Mouse (Mus musculus) kidney, adult 2 months (tissue): Measurements from ENCODE around the gene Arl13b. TPM values are rescaled to one million over a fixed set of nuclear protein-coding genes. Genes with fewer than 3 reads are reported as not detected.

Experiments used
- DNase-seq: peaks from one replicate; pipeline ENCODE4 v3.0.0; 2021
- H3K27ac ChIP-seq: fragments of 200-500 bp; 2 replicates; pipeline ENCODE4 v1.5.1; 2012; ENCODE audit warnings: low read depth, low read length, control low read depth, inconsistent platforms; ENCODE audit not compliant: insufficient read depth
- H3K27me3 ChIP-seq: fragments of 200-500 bp; replicated peaks from 2 replicates; pipeline ENCODE4 v1.6.1; 2012; ENCODE audit warnings: mild to moderate bottlenecking, moderate library complexity, low read length, inconsistent platforms; ENCODE audit not compliant: control insufficient read depth, insufficient read depth
- H3K36me3 ChIP-seq: fragments of 200-500 bp; 2 replicates; pipeline ENCODE4 v1.6.1; 2012; ENCODE audit warnings: mild to moderate bottlenecking, moderate library complexity, low read length, inconsistent platforms; ENCODE audit not compliant: control insufficient read depth, insufficient read depth
- H3K4me1 ChIP-seq: fragments of 200-500 bp; 2 replicates; pipeline ENCODE4 v1.6.1; 2011; ENCODE audit warnings: low read length; ENCODE audit not compliant: control insufficient read depth, insufficient read depth
- H3K4me3 ChIP-seq: fragments of 200-500 bp; 2 replicates; pipeline ENCODE4 v1.5.1; 2011; ENCODE audit warnings: mild to moderate bottlenecking, low read depth, low read length, control low read depth; ENCODE audit not compliant: insufficient read depth
- CTCF ChIP-seq: fragments of 200-500 bp; conservative IDR thresholded peaks from 2 replicates; pipeline ENCODE4 v1.5.1; 2011; ENCODE audit warnings: low read depth, mild to moderate bottlenecking, control low read depth, low read length, moderate library complexity, mixed read lengths; ENCODE audit not compliant: insufficient read depth, insufficient read length
- POLR2A ChIP-seq: fragments of 200-500 bp; IDR thresholded peaks from one replicate; pipeline ENCODE4 v1.6.1; 2011; ENCODE audit warnings: low read depth, low read length, control low read depth
- WGBS: fragments of 180-500 bp; shearing (Covaris S2); methylation state at CpG from one replicate; pipeline ENCODE4 v1.1.7; 2018; 5-methylcytosine and 5-hydroxymethylcytosine counted together
- polyA plus RNA-seq: library from polyadenylated mRNA; depleted of rRNA; stranded (reverse); fragments of >200 nt; gene quantifications from 2 replicates; pipeline ENCODE4 v1.2.3, GENCODE M21; 2012; rRNA removed

Arl13b gene
- polyA plus RNA-seq, 1 experiment, result 2.5 TPM

- 82% methylated on average over 6 of the region's 6 CpGs for WGBS
- no peaks in the 10 kb centered on the region for H3K27me3 ChIP-seq
- TF ChIP-seq CTCF (no peak), POLR2A (no peak)
- no peak for DNase-seq
- no peak overlapping the region for H3K4me3 ChIP-seq
- H3K4me1 ChIP-seq, result no peaks in the 10 kb centered on the region
- no peak overlapping the region for H3K27ac ChIP-seq
- H3K36me3 ChIP-seq, result no peaks in the 10 kb centered on the region; the same call in 1 of the 2 replicates
Observed at GRCm38 (mm10) chr16:62755307-62755706, 91.5 kb downstream of the Arl13b start.

- Histone ChIP-seq H3K4me1 (no peaks in the 10 kb centered on the region), H3K27ac (no peak overlapping the region), H3K36me3 (no peaks in the 10 kb centered on the region; the same call in 1 of the 2 replicates), H3K27me3 (no peaks in the 10 kb centered on the region), H3K4me3 (no peak overlapping the region)
- 65% methylated on average over 1 of the region's 1 CpGs for WGBS
- no peak for DNase-seq
- TF ChIP-seq POLR2A (no peak), CTCF (no peak)
Observed at GRCm38 (mm10) chr16:62753597-62753996, 93.2 kb downstream of the Arl13b start.

GRCm38 (mm10) chr16:62753079-62753478, 93.8 kb downstream of the Arl13b start:
- Histone ChIP-seq H3K27me3 (no peaks in the 10 kb centered on the region), H3K27ac (no peak overlapping the region), H3K4me1 (no peaks in the 10 kb centered on the region), H3K4me3 (no peak overlapping the region), H3K36me3 (no peaks in the 10 kb centered on the region; the same call in 1 of the 2 replicates)
- 65% methylated on average over 4 of the region's 4 CpGs for WGBS
- DNase-seq, result peak; percentile 3
- TF ChIP-seq POLR2A, result no peak
- no peak for TF ChIP-seq CTCF

- DNase-seq, result no peak
- 63% methylated on average over 2 of the region's 2 CpGs for WGBS
- no peaks in the 10 kb centered on the region for H3K36me3 ChIP-seq
- H3K4me3 ChIP-seq, result no peak overlapping the region
- H3K4me1 ChIP-seq, result no peaks in the 10 kb centered on the region
- no peak overlapping the region for H3K27ac ChIP-seq
- no peak for TF ChIP-seq CTCF
- TF ChIP-seq POLR2A, result no peak
- no peaks in the 10 kb centered on the region for H3K27me3 ChIP-seq
Observed at GRCm38 (mm10) chr16:62745875-62746274, 101.0 kb downstream of the Arl13b start.

Other genes with a start within 250 kb of the Arl13b start
- gene Nsun3, start 60.2 kb downstream of the Arl13b start, polyA plus RNA-seq, result 6.3 and 7.1 TPM in 2 replicates
- gene Stx19, start 32.4 kb downstream of the Arl13b start, polyA plus RNA-seq, result not detected in 2 replicates
- 6.4 and 9.5 TPM in 2 replicates for gene Pros1, start 7.3 kb upstream of the Arl13b start, polyA plus RNA-seq